Mouse (Mus musculus): ENCODE data around the gene Tfpi.
A peak's percentile ranks its signal among the peaks of the same experiment; 100 is the strongest.

Gene Tfpi

GRCm38 (mm10) chr2:84475601-84476000 is 974 bp downstream of the Tfpi start:
- no peak for DNase-seq (ENCODE audit: extremely low read depth, insufficient read length, low spot score)

DNA sequence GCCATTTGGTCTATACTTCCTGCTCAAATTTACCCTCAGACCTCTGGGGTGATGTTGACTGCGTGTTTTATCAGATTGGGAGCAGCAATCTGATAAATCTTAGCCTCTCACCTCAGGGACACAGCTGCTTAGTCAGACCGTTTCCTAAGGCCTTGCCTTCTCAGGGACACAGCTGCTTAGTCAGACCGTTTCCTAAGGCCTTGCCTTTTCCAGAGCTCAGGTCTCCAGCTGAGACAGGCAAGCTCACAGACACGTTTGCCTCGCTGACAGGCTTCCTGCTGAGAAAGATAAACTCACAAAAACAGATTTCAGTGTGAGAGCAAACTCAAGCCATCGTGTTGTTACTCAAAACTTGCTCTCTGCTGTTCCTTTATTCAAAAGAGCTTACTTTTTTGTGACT is 1.9 kb downstream of the Tfpi start:
- no peak for DNase-seq (ENCODE audit: extremely low read depth, insufficient read length, low spot score)

DNA sequence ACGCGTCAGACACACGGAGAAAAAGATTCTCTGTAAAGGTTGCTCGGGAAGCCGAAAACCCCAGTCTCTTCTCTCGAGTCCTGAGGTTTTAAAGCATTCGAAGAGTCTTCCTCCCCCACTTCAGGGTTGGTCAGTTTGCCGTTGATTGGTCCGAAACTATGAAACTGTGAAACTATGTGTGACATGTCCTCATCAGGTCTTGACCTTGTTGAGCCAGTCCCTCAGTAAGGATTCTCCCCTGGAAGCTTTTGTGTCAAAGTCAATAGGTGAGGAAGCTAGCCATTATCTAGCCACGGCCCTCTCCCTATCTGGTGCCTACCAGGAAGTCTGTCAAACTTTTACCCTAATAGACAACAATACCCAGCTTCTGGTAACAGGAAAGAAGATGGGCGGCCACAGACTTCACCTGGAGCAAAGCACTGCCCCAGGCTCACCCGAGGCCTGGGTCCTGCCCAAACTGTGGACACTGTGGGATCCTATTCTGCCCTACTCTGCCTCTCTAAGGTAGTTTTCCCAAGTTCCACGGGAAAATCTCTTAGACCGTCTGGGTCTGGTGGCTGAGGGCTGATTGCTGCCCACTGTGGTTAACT is 2.5 kb downstream of the Tfpi start:
- no peak for DNase-seq (ENCODE audit: extremely low read depth, insufficient read length, low spot score)

DNA sequence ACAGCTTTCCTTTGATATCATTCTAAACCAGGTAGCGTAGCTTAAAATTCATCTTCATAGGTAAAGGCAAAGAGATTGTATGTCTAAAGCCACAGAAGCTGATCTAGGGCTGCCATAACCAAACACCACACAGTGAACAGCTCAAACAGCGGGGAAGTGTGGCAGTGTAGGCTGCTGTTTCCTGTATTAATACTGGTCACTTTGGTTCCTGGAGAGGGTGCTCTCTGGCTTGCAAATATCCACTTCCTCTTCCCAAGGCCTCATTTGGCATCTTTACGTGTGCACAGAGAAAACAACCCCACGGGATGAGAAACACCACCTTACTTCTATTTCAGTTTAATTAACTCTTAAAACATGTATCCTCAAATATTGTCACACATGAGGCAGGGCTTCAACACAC is 9.2 kb downstream of the Tfpi start:
- DNase-seq (ENCODE audit: extremely low read depth, insufficient read length, low spot score) = no peak

- DNase-seq (ENCODE audit: extremely low read depth, insufficient read length, low spot score) = no peak
Observed at GRCm38 (mm10) chr2:84464956-84465355, 11.6 kb downstream of the Tfpi start.

GRCm38 (mm10) chr2:84462411-84462810 is 14.2 kb downstream of the Tfpi start:
- no peak for DNase-seq (ENCODE audit: extremely low read depth, insufficient read length, low spot score)

GRCm38 (mm10) chr2:84459651-84460177 is 16.9 kb downstream of the Tfpi start:
- DNase-seq (ENCODE audit: extremely low read depth, insufficient read length, low spot score) = no peak

DNA sequence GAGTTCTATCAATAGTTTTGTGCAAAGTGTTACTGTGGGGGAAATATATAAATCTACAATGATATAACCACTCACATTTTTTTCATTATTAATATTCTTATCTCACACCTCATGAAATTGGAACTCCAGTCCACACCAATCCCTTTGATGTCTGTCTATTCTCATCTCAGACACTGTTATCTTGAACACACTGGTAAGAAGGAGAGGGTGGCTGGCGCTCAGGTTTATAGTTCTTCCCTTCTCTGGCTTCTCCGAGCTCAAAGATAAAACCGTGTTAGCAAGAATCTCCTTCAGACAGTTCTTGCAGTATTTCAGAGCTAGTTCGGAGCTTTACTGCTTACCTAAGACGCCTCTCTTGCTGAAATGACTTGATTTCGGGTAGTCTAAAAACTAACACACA is 19.4 kb downstream of the Tfpi start:
- DNase-seq (ENCODE audit: extremely low read depth, insufficient read length, low spot score) = no peak

DNA sequence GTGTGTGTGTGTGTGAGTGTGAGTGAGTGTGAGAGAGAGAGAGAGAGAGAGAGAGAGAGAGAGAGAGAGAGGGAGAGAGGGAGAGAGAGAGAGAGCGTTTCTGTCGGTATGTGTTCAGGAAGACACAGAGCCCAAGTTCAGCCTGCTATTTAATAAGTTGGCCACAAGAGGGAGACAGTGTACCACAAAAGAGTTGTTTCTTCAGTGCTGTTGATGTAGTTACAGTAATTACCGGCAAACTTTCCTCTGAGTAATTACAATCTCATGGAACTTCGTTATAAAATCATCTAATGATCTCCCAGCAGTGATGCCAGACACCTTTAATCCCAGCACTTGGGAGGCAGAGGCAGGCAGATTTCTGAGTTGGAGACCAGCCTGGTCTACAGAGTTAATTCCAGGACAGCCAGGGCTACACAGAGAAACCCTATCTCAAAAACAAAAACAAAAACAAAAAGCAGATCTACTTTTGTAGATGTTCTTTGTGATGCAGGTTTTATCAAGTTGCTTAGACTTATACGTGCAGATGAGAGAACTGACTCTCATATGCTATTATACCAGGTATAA is 21.3 kb downstream of the Tfpi start:
- DNase-seq (ENCODE audit: extremely low read depth, insufficient read length, low spot score) = peak; percentile 46

- DNase-seq (ENCODE audit: extremely low read depth, insufficient read length, low spot score) = no peak
Observed at GRCm38 (mm10) chr2:84454551-84455235, 21.9 kb downstream of the Tfpi start.

DNA sequence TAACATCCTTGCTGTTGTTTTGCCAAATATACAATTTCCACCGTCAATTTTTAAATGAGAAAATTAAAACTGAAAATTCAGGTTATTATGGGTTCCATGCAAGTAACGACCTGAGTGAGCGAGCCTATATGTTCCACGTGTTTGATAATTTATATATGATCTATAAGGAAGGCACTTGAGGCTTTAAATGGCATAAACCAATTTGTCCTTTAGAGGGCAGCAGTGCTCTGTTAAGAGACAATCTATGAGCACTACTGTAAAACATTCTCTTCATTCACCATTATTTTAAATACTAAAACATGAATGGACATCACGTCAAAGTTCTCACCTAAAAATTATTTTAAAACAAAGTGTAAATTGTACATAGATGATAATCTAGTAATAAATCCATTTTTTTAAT is 22.5 kb downstream of the Tfpi start:
- no peak for DNase-seq (ENCODE audit: extremely low read depth, insufficient read length, low spot score)

- DNase-seq (ENCODE audit: extremely low read depth, insufficient read length, low spot score) = no peak
Observed at GRCm38 (mm10) chr2:84445499-84445898, 31.1 kb downstream of the Tfpi start.

GRCm38 (mm10) chr2:84441940-84442339 is 34.6 kb downstream of the Tfpi start:
- DNase-seq (ENCODE audit: extremely low read depth, insufficient read length, low spot score) = no peak

- no peak for DNase-seq (ENCODE audit: extremely low read depth, insufficient read length, low spot score)
Observed at GRCm38 (mm10) chr2:84429724-84430123, 46.9 kb downstream of the Tfpi start.

- no peak for DNase-seq (ENCODE audit: extremely low read depth, insufficient read length, low spot score)
Observed at GRCm38 (mm10) chr2:84428836-84429235, 47.7 kb downstream of the Tfpi start.

- no peak for DNase-seq (ENCODE audit: extremely low read depth, insufficient read length, low spot score)
Observed at GRCm38 (mm10) chr2:84426531-84426930, 50.0 kb downstream of the Tfpi start.

DNA sequence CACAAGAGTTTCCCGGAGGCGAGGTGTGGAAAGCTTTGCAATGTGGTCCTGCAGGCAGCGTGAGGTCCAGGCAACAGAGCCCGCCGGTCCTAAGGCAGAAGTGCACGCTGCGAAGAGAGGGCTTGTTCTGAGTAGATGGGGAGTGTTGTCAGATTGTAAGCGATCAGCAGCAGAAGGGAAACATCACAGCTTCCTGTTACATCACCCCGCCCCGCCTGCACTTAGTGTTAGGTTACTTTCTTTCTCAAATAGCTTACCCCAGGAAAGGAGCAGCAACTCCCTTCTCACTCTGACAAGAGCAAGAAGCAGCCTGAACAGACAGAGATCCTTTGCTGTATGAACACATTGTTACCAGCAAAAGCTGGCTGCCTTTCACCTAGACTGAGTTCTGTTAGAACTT is 51.4 kb downstream of the Tfpi start, which contains the start of gene Calcrl:
Calcrl (minus strand) TSS at position 274 of the 400 bp plus-strand sequence.
- peak; percentile 21 for DNase-seq (ENCODE audit: extremely low read depth, insufficient read length, low spot score)

DNA sequence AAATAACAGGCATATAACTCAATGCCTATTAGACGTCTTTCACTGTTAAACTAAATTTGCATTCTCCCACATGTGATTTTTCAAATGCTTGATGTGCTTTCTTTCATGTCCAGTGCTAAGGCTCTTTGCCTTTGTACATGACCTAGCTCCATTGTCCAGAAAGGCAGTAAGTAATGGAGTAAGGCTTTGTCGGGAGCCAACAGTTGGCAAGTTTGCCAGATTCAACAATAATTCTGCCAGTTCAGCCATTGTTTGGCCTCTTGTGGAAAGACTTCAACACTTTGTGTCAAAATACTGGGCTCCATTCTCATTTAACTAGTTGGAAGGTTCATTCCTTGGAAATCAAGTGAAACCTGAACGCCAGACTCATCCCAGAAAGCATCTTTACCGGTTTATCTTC is 60.1 kb downstream of the Tfpi start:
- no peak for DNase-seq (ENCODE audit: extremely low read depth, insufficient read length, low spot score)

DNA sequence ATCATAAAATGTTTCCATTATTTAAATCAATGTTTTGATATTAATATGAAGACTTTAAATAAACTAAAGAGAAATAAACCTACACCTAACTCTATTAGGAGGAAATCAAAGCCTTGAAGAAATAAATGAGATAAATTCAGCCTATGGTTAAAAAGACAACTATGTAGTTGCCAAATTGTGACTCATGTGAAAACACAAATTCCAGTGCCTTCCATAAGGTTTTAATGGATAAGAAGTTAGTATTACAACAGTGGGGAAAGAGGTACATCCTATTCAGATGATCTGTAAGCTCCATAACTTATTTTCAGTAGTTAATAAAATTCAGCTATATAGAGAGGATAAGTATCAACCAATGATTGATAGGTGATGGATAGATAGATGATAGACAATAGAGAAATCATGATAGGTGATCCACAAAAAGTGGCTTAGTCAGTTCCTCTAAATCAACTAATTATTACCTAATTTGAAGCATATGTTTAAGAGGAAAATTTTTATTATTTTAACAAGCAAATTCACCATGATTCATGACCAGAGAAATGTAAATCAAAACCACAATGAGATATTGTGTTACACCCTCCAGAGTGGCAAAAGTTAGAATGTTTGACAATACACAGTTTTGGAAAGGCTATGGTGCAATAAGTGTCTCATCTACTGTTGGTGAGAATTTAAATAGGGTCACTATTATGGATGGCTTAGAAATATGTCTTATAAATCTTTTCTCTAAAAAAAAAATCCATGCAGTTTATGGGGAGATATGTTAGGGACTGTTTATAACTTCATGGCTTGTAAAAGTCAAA is 66.6 kb downstream of the Tfpi start:
- DNase-seq (ENCODE audit: extremely low read depth, insufficient read length, low spot score) = no peak

DNA sequence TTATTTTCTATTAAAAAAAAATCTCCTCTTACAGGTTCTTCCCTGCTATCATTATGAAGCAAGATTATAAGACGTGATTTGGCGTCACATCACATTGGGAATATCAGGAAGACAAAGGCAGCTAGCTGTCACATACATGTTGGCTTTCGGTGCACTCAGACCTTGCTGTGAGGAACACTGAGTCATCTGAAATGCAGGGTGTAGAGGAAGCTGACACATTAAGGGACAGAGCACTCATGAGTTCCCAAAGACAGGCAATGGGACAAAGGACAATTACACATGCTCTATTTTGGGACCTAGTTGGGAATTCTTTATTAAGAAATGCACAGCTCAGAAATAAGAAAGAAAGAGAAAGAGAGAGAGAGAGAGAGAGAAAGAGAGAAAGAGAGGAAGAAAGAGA is 71.7 kb downstream of the Tfpi start:
- DNase-seq (ENCODE audit: extremely low read depth, insufficient read length, low spot score) = no peak

GRCm38 (mm10) chr2:84402713-84403112 is 73.9 kb downstream of the Tfpi start:
- no peak for DNase-seq (ENCODE audit: extremely low read depth, insufficient read length, low spot score)
